Mouse (Mus musculus): Measurements from ENCODE around the gene Uck2.

Gene Uck2

DNA sequence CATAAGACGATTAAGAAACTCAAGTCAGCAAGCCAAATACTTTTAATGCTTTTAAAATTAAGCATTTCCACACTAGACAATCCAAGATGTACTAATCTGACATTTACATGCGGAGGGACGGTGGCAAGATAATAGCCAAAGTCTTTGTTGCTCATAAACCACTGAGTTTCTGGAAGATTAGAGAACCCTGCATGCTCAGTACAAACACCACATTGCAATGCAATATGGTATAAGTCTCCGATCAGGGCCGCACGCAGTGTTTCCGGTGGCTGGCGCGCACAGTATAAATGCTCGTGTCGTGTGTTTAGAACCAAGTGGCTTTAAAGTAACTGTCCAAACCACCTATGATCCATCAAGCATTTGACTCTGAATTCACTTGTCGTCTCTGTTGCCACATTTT is 31.5 kb downstream of the Uck2 start:
- DNase-seq (ENCODE audit: low read depth, low spot score) = no peak

DNA sequence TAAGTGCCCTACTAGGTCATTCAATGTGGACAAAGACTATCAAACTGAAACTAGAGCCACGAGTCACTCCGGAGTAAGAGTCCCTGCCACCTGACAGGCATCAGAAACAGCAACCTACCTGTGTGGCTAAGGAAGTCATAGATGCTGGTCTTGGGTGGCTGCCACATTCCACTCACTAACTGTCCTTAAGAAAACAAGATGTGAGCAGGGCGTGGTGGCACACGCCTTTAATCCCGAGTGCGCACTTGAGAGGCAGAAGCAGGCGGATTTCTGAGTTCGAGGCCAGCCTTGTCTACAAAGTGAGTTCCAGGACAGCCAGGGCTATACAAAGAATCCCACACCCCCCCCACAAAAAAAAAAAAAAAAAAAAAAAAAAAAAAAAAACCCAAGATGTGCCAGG is 35.2 kb downstream of the Uck2 start:
- no peak for DNase-seq (ENCODE audit: low read depth, low spot score)

DNA sequence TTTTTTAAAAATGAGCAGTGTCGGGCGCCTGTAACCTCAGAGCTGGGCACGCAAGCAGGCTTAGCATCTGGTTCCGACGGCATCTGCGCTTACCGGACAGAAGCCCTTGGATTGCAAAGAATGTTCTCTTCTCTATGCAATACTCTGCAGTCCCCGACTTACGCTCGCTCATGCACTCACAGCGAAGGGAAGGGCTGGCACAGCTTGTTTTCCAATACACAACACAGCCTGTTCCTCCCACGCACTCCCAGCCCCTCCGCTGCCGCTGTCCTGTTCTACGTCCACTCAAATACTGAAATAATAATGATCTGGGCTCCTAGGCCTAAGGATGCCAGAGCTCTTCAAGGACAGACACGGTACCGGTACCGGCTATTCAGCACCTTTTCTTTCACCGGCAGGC is 35.9 kb downstream of the Uck2 start:
- DNase-seq (ENCODE audit: low read depth, low spot score) = no peak

DNA sequence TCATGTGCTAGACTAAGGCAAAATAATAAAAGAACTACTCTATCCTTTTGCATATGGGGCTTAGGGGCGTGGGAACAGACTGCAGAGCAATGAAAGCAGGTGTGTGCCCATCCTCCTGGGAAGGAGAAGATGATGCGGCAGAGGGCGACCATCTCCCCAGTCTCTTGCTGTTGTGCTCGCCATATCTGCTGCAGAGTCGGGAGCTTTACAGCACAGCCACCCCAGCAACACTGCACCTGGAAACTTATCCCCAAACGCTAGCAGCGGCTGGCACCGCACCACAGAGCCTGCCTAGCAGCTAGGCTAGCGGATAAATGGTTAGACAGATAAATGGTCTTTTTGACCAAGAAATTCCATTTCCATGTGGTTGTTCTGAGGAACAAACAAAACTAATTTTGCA is 37.2 kb downstream of the Uck2 start:
- no peak for DNase-seq (ENCODE audit: low read depth, low spot score)

DNA sequence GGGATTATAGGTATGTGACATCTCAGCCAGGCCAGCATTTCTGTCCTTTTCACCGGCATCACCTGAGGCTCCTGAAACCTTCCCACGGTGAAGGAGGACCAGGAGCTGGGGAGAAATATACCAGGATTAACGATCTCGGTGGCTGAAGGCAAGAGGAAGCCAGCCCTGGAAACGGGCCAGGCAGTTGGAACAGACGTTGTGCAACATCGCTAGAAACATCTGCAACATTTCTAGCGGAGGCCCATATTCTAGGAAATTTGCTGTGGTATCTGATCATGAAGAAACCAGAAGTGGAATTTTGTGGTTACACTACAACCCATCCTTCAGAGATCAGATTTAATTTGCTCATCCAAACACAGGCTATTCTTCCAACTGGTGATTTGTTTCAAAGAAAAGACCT is 38.1 kb downstream of the Uck2 start:
- no peak for DNase-seq (ENCODE audit: low read depth, low spot score)

DNA sequence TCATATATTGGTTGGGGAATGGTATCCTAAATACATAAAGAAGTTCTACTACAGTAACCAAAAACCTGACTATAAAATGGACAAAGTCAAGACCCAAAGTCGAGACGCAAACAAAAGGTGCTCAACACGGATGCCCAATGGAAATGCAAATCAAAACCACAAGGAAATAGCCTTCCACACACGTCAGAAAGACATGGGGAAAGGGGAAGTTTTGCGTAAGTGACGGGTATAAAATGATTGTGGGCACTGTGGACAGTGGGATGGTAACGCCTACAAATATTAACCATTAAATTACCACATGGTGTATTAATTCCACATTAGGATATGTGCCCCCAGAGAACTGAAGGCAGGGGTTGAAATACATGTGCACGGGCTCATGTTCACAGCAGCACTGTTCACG is 38.8 kb downstream of the Uck2 start:
- DNase-seq (ENCODE audit: low read depth, low spot score) = no peak

DNA sequence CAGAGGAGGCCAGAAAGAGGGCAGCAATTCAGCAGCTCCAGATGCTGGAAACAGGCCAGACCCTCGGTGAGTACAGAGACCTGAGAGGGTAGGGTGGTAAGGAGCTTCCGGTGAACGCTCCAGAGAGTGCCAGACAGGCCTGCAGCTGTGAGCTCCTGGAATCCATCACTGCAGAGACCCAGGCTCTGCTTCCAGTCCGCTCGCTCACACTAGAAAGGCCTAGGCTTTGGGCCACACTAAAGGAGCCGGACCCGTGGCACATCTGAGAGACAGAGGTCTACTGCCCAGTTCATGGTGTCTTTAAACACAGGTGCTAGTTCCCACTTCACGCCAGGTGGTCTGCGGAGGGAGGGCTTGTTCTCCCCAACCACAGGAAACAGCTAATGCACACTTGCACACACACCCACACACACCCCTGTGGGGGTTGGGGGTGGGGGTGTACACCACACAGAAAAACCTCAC is 39.9 kb downstream of the Uck2 start:
- DNase-seq (ENCODE audit: low read depth, low spot score) = no peak

DNA sequence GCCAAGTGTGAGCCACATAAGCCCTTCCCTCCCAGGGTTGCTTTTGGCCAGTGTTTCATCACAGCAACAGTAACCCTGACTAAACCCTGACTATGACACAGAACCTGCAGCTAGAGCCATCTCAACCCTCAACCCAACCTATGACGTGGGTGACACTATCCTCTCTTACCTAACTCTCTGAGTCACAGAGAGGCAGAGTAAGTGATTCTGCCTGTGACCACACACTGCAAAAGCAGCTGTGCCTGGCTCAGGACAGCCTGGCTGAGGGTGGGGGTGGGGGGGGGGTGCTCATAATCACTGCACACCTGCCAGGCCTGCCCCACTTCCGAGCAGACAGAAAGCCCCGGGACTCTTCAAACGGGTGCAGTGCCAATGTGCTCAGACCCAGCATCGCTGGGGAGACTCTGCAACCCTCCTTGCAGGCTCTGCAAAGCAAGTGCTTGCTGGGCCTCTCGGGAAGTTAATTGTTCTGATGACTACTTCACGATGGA is 42.9 kb downstream of the Uck2 start:
- no peak for DNase-seq (ENCODE audit: low read depth, low spot score)

DNA sequence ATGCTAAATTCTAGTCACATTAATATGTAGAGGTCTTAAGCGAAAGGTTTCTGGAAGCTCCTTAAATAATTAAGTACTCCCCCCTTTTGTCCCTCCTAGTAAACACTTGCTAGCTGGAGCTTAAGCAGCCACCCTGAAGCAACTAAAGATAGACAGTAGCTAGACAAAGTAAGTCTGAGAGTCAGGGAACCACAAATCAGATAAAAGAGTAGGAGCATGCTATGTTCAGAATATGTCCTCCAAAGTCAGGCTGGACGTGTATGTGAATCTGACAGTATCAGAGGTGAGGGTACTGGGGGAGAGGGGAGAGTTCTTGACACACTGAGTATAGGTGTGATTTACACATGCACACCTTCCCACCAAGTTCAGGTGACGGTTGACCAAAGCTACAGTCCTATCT is 43.6 kb downstream of the Uck2 start:
- no peak for DNase-seq (ENCODE audit: low read depth, low spot score)

DNA sequence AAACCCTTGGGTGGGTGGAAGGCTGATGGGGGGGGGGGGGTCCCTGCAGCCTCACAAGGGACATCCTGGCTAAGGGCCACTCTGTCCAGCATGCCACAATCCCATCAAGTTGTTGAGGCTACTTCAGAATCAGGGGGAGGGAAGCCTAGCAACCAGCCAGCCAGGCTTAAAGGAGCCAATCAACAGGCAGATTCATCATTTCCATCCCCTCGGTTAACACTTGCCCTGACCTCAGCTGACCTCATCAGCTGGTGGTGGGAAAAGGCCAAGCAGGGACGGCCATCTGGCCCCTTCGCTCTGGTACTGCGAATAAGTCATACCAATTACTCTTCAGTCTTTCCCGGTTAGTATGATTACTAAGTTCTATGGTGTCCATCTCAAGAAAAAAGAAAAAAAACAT is 44.8 kb downstream of the Uck2 start:
- DNase-seq (ENCODE audit: low read depth, low spot score) = no peak

DNA sequence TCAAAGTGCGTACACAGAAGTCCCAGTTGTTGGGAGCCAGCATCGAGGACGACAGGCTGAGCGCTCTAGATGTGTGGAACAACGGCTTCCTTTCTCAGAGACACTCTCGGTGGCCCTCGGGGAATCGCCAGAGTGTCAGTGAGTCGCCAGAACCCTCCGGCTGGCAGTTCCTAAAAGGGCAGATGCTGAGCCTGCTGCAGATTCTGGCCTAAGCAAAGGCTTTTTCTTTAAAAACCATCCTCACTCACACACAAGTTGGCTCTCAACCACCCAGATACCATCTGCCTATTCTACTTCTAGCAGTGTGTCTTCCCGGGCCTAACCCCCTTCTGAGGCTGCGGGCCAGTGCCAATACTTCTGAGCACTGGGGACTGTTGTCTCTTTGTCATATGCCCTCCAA is 45.2 kb downstream of the Uck2 start:
- peak; percentile 75 for DNase-seq (ENCODE audit: low read depth, low spot score)

DNA sequence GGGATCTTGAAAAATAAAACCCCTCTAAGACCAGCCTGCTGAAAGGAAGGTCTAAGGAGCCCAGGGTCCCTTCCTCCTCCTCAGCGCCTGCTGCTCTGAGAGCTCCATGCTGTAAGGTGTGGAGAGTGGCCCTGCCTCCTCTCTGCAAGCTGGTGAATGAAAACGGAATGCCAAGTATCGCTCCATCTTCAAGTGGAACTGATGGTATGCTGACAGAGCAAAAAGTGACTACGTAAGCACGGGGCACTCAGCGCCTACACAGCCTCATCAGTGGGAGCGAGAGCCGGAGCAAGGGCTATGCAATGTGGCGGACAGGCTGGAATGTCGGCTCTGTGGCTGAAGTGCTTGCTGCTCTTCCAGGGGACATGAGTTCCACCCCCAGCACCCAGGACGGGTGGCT is 47.3 kb downstream of the Uck2 start:
- DNase-seq (ENCODE audit: low read depth, low spot score) = no peak

DNA sequence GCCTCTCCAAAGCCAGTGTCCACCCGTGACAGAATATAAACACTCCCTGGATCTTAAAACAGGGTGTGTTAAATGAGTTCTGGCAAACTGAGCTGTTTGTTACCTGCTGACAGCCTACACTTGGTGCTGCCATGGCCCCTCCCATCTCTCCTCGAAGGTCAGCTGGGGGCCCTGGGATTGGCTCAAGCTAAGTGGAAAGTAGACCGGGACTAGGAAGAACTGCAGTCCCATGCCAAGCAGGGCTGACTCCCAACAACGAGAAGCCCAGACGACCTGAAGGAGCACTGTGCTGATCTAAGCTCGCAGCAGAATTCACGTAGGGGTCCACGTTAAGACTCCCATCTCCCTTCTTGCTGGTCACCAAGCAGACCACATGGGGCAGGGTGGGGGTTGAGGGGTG is 48.3 kb downstream of the Uck2 start:
- DNase-seq (ENCODE audit: low read depth, low spot score) = no peak

DNA sequence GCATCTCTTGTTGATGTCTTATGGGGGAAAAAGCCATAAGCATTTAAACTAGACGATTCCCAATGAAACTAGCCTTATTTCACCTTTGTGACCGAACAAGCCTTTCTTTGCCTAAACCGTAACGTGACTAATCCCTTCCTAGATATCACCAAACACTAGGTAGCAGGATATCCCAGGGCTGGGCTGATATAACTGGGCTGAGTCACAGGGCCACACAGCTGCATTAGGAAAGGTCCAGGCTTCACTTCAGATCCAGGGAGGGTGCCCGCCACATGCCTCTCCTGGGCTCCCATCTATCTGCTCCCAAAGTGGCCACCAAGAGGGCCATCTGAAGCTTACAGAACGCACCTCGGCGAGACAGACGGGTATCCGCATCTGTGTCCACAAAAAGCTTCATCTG is 50.8 kb downstream of the Uck2 start:
- no peak for DNase-seq (ENCODE audit: low read depth, low spot score)

DNA sequence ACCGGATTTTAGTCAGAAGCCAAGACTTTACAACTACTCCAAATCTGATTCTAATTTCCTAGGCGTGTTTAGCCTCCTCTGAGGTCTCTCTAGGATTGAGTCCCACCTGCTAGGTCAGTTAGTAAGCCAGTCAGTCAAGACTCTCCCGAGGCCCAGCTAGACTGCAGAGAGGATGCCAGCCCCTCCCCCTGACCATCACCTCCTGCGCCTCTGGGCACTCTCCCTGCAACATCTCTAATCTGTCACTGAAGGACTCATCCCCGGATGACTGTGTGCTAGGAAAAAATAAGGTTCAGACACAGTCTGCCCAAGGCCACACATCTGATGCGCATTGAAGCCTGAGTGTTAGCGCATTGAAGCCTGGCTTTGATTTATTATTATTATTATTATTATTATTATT is 52.2 kb downstream of the Uck2 start:
- DNase-seq (ENCODE audit: low read depth, low spot score) = no peak

DNA sequence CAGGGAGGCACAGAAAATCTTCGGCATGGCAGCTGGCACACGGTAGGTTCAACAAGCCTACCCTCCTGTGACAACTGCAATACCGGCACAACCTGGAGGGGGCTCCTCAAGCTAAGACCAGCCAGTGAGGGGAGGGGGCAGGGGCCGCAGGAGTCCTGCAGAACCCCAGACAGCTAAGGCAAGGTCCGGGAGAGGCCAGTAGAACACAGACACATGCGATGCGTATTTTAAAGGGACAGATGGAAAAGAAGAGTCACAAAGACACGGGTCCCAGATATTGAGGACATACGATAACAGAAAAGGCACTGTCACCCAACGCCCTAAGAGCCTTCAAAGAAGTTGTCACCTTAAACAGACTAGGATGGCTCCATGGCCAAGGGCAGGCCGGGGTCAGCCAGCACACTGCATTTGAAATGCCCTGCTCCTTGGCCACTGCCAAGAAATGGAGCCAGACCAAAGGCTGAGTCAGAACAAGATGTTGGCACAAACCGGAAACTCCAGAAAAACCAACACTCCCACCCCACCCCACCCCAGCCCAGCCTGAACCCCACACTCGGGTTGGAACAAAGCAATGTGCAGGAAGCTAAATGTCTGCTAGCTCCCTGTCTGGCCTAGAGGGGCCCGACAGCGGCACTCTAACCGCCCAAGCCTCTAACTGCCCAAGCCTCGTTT is 53.4 kb downstream of the Uck2 start:
- no peak for DNase-seq (ENCODE audit: low read depth, low spot score)

DNA sequence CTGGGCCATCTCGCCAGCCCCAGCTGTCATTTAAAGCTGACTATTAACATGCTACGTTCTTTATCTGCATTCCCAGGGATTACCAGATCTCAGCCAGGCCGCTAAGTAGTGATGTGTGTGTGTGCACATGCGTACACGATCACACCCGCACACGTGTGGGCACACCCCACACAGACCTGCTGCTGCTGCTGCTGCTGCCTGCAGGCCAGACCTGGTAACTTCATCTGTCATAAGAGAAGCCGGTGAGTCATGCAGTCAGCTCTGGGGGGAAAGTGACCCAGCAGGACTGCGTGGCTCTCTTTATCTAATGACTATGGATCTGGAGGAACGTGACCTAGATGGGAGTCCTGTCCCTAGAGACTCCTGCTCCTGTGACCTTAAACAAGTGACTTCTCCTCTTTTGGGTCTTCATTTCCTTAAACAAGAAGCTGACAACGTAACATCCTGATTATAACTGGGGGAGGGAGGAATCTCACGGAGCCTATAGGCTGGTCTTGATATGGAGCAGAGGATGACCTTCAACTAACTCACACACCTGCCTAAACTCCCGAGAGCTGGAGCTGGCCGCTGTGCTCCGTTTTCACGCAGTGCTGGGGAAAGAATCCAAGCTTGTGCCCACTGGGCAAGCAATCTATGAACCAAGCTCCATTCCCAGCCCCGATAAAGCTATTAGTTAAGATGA is 54.0 kb downstream of the Uck2 start:
- DNase-seq (ENCODE audit: low read depth, low spot score) = no peak

DNA sequence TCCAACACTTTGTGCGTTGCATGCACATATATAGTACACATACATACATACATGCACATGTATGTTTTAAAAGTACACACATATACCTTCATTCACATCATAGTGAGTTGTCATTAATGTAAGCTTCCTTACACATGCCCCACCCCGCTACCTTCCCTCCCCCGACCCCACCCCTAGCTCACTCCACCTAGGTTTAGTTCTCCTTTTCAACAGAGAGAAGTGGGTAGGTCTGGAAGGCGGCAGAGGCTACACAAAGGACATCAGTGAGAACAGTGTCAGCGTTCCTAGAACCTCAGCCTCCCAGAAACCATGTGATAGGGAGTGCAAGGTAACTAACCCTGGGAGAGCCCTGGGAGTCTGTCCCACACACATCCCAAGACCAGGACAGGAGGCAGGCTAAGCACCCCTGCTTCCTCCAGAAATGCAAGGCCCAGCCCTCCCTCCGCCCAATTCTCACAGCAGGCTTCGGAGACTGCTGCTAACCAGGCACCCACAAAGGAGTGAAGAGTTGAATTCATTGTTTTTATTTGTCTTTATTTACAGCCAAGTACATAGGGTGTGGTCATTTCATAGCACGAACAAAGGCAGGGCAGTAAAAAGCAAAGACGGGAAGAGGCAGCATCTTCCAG is 62.6 kb downstream of the Uck2 start:
- DNase-seq (ENCODE audit: low read depth, low spot score) = no peak

DNA sequence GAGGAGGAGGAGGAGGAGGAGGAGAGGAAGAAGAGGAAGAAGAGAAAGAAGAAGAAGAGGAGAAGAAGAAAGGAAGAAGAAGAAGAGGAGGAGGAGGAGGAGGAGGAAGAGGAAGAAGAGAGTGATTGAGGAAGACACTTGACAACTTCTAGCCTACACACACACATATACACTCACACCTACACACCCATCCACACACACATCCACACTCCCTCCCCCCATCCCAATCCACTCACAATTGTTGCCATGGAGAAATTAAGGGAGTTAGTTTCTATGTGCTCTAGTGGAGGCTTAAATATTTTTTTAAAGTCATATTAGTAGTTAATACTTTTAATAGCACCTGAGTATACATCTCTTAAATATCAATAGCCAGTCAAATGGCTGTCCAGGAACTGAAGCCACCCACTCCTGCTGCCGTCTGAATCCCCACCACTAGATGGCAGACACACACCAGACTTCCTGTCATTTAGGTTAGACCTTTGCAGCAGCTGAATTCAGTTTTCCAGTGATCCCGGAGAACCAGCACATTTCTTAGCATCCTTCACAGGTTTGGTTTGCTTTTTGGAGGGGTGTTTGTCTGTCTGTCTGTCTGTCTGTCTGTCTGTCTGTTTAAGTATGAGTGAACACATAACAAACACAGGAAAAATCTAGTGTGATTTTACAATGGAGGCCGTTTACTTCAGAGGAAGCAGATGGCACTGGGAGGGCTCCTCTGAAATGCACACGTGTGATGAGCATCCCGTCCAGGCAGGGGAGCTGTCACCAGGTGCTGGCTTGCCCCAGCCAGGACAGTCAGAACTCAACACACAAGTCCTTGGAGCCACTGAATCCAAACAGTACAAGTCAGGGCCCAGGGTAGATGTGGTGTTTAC is 64.6 kb downstream of the Uck2 start:
- DNase-seq (ENCODE audit: low read depth, low spot score) = peak; percentile 63

DNA sequence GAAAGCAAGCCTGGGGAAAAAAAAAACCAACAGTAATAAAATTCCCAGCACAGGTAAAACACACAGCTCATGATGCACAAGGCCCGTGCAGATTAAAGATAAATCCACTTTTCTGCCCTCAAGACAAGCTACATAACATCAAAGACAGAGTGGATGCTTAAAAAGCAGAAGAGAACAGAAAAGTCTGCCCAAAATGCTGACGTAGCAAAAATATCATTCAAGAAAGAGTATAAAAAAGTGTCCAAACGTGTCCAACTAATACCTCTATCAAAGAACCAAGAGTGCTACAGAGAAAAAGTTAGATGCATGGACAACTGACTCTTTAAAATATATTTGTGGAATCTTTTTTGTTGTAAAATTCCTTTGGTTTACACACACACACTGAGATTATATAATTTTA is 69.7 kb downstream of the Uck2 start:
- no peak for DNase-seq (ENCODE audit: low read depth, low spot score)

DNA sequence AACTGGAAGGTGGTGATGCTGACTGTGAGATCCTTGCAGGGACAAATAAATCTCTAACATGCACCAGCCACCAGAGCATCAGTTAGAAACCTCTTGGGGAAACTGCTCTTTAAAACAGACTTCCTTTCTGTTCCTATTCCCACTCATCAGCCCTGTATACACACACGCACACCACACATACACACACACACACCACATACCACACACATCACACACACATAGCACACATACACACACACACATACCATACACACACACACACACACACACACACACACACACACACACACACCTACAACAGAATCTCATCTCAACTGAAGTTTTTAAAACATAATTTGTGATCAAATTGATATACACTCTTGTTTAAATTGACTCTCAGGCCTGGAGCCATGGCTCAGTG is 72.4 kb downstream of the Uck2 start:
- DNase-seq (ENCODE audit: low read depth, low spot score) = no peak

DNA sequence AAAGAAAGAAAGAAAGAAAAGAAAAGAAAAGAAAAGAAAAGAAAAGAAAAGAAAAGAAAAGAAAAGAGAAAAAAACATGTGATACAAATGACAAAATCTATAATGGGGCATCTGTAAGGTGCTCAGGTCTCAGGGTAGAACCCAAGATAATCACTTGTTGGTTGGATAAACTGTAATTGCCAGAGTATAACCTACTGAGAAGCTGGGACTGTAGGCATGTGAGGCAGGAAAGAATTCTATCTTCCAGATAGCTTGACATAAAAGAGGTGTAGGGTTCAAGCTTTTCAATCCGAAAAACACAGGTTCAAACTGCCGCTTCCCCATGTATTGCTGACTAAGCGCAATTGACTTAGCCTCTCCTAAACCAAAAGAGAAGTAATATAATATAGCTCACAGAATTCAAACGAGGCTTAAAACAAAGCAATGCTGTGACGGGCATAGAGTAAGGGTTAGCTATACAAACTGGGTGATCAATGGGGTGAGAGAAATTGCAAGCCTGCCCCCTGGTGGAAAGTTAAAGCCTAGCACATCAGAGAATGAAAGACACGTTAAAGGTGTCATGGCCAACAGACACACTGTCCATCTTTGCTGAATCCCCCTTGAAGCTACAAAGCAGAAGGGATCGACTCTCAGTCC is 73.0 kb downstream of the Uck2 start:
- DNase-seq (ENCODE audit: low read depth, low spot score) = no peak
